Mouse (Mus musculus) testis, adult 2 months (tissue): ENCODE measurements around the gene Gm10447.

Source experiments
- CTCF ChIP-seq: fragments of 200-500 bp; IDR thresholded peaks from 2 replicates; pipeline ENCODE4 v1.5.1; 2012; ENCODE audit warnings: low read depth, mild to moderate bottlenecking, inconsistent platforms, low read length, moderate library complexity; ENCODE audit not compliant: control insufficient read depth, insufficient read depth, insufficient replicate concordance
- POLR2A ChIP-seq: fragments of 200-500 bp; IDR thresholded peaks from 2 replicates; pipeline ENCODE4 v1.6.1; 2012; ENCODE audit warnings: low read depth, mild to moderate bottlenecking, inconsistent platforms, low read length, moderate library complexity; ENCODE audit not compliant: control insufficient read depth

- TF ChIP-seq CTCF (no peak), POLR2A (no peak)
Measured at GRCm38 (mm10) chr11:53469294-53469967, 12.5 kb upstream of the Gm10447 start.
